Mouse (Mus musculus): ENCODE results near the gene Slc6a20a. TPM values are rescaled to one million over a fixed set of nuclear protein-coding genes. Genes with fewer than 3 reads are reported as not detected.

Gene Slc6a20a
- total and polyA plus RNA-seq, 2 experiments from 2014 or later: 25.7 to 33.0 TPM

GRCm38 (mm10) chr9:123601529-123601928, 77.2 kb downstream of the Slc6a20a start:
- no peak for ATAC-seq
- 85% methylated on average over 1 of the region's 1 CpGs for WGBS
- TF ChIP-seq CTCF (IDR thresholded peaks at IDR 0.05; ENCODE audit: low read depth): no peak

DNA sequence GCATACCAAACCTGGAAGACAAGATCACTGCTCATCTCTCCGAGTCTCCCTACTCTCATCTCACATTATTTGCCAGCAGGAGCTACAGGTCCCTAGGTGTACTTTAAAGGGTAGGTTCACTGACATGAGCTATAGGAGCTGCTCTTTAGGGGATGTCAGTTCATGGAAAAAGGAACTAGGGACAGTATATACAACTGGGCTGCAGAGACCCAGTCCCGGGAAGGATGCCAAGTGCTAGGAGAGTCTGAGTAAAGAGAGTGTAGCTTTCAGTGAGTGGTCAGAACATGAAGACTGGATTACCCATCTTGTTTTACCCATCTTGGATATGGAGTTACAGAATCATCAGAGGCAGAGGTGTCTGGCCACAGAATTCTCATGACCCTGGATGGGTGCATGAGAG, 81.3 kb downstream of the Slc6a20a start:
- TF ChIP-seq CTCF (IDR thresholded peaks at IDR 0.05; ENCODE audit: low read depth): no peak
- WGBS: 97% methylated on average over 2 of the region's 2 CpGs
- DNase-seq (no peak), ATAC-seq (no peak)
- H3K9ac ChIP-seq: no peak overlapping the region
- H3K36me3 ChIP-seq (ENCODE audit: insufficient read depth): peaks cover 13% of the 10 kb centered on the region
- H3K4me2 ChIP-seq (ENCODE audit: low read depth): no peak overlapping the region
- no peaks in the 10 kb centered on the region for H3K27me3 ChIP-seq (ENCODE audit: insufficient read depth, low read length)
- no peaks in the 10 kb centered on the region for H3K4me1 ChIP-seq (ENCODE audit: insufficient read depth)
- H3K9me3 ChIP-seq (ENCODE audit: low read length): no peaks in the 10 kb centered on the region
- no peak overlapping the region for H3K27ac ChIP-seq (ENCODE audit: low read depth, low read length)
- H3K4me3 ChIP-seq (ENCODE audit: low read depth, low read length): no peak overlapping the region

More at GRCm38 (mm10) chr9:123601529-123601928, 77.2 kb downstream of the Slc6a20a start:
- H3K4me1 ChIP-seq (ENCODE audit: insufficient read depth): no peaks in the 10 kb centered on the region
- H3K27ac ChIP-seq (ENCODE audit: low read depth, low read length): no peak overlapping the region
- no peaks in the 10 kb centered on the region for H3K27me3 ChIP-seq (ENCODE audit: insufficient read depth, low read length)
- H3K4me3 ChIP-seq (ENCODE audit: low read depth, low read length): no peak overlapping the region
- H3K4me2 ChIP-seq (ENCODE audit: low read depth): no peak overlapping the region
- no peak overlapping the region for H3K9ac ChIP-seq
- no peaks in the 10 kb centered on the region for H3K9me3 ChIP-seq (ENCODE audit: low read length)
- no peak for DNase-seq
- H3K36me3 ChIP-seq (ENCODE audit: insufficient read depth): peaks cover 5% of the 10 kb centered on the region; the same call in 1 of the 2 replicates

DNA sequence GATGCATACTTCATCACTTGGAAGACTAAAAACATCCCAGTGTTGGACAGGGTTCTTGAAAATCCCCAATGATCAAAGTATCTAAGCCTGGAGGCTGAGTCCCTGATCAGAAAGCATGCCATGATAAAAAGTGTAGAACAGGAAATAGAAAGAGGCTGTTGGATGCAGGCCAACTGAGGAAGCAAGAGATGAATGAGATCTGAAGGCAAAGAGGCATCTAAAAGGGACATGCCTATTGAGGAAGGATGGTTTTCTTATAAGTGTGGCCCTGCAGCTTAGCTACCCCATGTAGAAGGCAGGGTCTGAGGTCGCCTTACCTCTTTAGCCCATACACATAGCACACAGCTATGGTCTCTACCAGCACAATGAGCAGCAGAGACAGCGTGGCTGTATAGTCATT, 81.8 kb downstream of the Slc6a20a start:
- no peak for TF ChIP-seq CTCF (IDR thresholded peaks at IDR 0.05; ENCODE audit: low read depth)
- Histone ChIP-seq H3K27ac (ENCODE audit: low read depth, low read length) (no peak overlapping the region), H3K9me3 (ENCODE audit: low read length) (no peaks in the 10 kb centered on the region), H3K36me3 (ENCODE audit: insufficient read depth) (peaks cover 13% of the 10 kb centered on the region), H3K9ac (no peak overlapping the region), H3K27me3 (ENCODE audit: insufficient read depth, low read length) (no peaks in the 10 kb centered on the region), H3K4me3 (ENCODE audit: low read depth, low read length) (no peak overlapping the region), H3K4me1 (ENCODE audit: insufficient read depth) (no peaks in the 10 kb centered on the region), H3K4me2 (ENCODE audit: low read depth) (no peak overlapping the region)
- ATAC-seq (no peak), DNase-seq (no peak)
- 94% methylated on average over 2 of the region's 2 CpGs for WGBS

GRCm38 (mm10) chr9:123595194-123595593, 83.5 kb downstream of the Slc6a20a start:
- ATAC-seq (no peak), DNase-seq (no peak)
- Histone ChIP-seq H3K4me1 (ENCODE audit: insufficient read depth) (no peaks in the 10 kb centered on the region), H3K36me3 (ENCODE audit: insufficient read depth) (peaks cover 18% of the 10 kb centered on the region), H3K4me3 (ENCODE audit: low read depth, low read length) (no peak overlapping the region), H3K27ac (ENCODE audit: low read depth, low read length) (no peak overlapping the region), H3K4me2 (ENCODE audit: low read depth) (no peak overlapping the region), H3K9ac (no peak overlapping the region), H3K27me3 (ENCODE audit: insufficient read depth, low read length) (no peaks in the 10 kb centered on the region), H3K9me3 (ENCODE audit: low read length) (no peaks in the 10 kb centered on the region)
- WGBS: 95% methylated on average over 4 of the region's 4 CpGs
- no peak for TF ChIP-seq CTCF (IDR thresholded peaks at IDR 0.05; ENCODE audit: low read depth)

GRCm38 (mm10) chr9:123589240-123589910, 89.3 kb downstream of the Slc6a20a start:
- H3K4me1 ChIP-seq (ENCODE audit: insufficient read depth): no peaks in the 10 kb centered on the region
- no peak for TF ChIP-seq CTCF (IDR thresholded peaks at IDR 0.05; ENCODE audit: low read depth)
- WGBS: 89% methylated on average over 7 of the region's 7 CpGs
- peaks cover 39% of the 10 kb centered on the region for H3K36me3 ChIP-seq (ENCODE audit: insufficient read depth)
- H3K27ac ChIP-seq (ENCODE audit: low read depth, low read length): no peak overlapping the region
- DNase-seq: no peak
- H3K9ac ChIP-seq: no peak overlapping the region
- H3K4me2 ChIP-seq (ENCODE audit: low read depth): no peak overlapping the region
- ATAC-seq: no peak
- no peaks in the 10 kb centered on the region for H3K27me3 ChIP-seq (ENCODE audit: insufficient read depth, low read length)
- no peak overlapping the region for H3K4me3 ChIP-seq (ENCODE audit: low read depth, low read length)
- no peaks in the 10 kb centered on the region for H3K9me3 ChIP-seq (ENCODE audit: low read length)

Other genes starting within 250 kb of the Slc6a20a start
- gene Limd1, start 200.2 kb downstream of the Slc6a20a start, total RNA-seq (2014; rRNA removed): 16.3 and 23.8 TPM in 2 replicates
- 8.8 and 9.1 TPM in 2 replicates for gene Limd1, start 200.2 kb downstream of the Slc6a20a start, polyA plus RNA-seq (2015; fragmentation: Nextera tagmentation; extraction: Ambion mirVana)
- gene Sacm1l, start 149.1 kb downstream of the Slc6a20a start, total RNA-seq (2014; rRNA removed): 38.9 and 45.1 TPM in 2 replicates
- gene Sacm1l, start 149.1 kb downstream of the Slc6a20a start, polyA plus RNA-seq (2015; fragmentation: Nextera tagmentation; extraction: Ambion mirVana): 25.1 and 33.1 TPM in 2 replicates
- 0.08 and 0.10 TPM in 2 replicates for gene Slc6a20b, start 46.3 kb downstream of the Slc6a20a start, total RNA-seq (2014; rRNA removed)
- 0.08 and 0.19 TPM in 2 replicates for gene Slc6a20b, start 46.3 kb downstream of the Slc6a20a start, polyA plus RNA-seq (2015; fragmentation: Nextera tagmentation; extraction: Ambion mirVana)
- 0.52 TPM in 1 of 2 replicates, not detected in the other for gene Ccr9, start 446 bp downstream of the Slc6a20a start, total RNA-seq (2014; rRNA removed)
- 0.30 and 0.34 TPM in 2 replicates for gene Ccr9, start 446 bp downstream of the Slc6a20a start, polyA plus RNA-seq (2015; fragmentation: Nextera tagmentation; extraction: Ambion mirVana)
- 36.5 and 37.9 TPM in 2 replicates for gene Lztfl1, start 38.8 kb upstream of the Slc6a20a start, total RNA-seq (2014; rRNA removed)
- gene Lztfl1, start 38.8 kb upstream of the Slc6a20a start, polyA plus RNA-seq (2015; fragmentation: Nextera tagmentation; extraction: Ambion mirVana): 37.5 and 42.3 TPM in 2 replicates
- not detected in 2 replicates for gene Cxcr6, start 127.6 kb upstream of the Slc6a20a start, total RNA-seq (2014; rRNA removed)
- not detected in 2 replicates for gene Cxcr6, start 127.6 kb upstream of the Slc6a20a start, polyA plus RNA-seq (2015; fragmentation: Nextera tagmentation; extraction: Ambion mirVana)
- 11.1 and 17.8 TPM in 2 replicates for gene Fyco1, start 173.0 kb upstream of the Slc6a20a start, total RNA-seq (2014; rRNA removed)
- 2.7 and 7.6 TPM in 2 replicates for gene Fyco1, start 173.0 kb upstream of the Slc6a20a start, polyA plus RNA-seq (2015; fragmentation: Nextera tagmentation; extraction: Ambion mirVana)
- gene Xcr1, start 183.1 kb upstream of the Slc6a20a start, total RNA-seq (2014; rRNA removed): not detected in 2 replicates
- 0.06 and 0.14 TPM in 2 replicates for gene Xcr1, start 183.1 kb upstream of the Slc6a20a start, polyA plus RNA-seq (2015; fragmentation: Nextera tagmentation; extraction: Ambion mirVana)